Mouse (Mus musculus) induced T-regulatory cell, adult 2 months (primary cell): ENCODE data around the gene Efna5.

Experiments used
- DNase-seq: peaks from one replicate; pipeline ENCODE4 v3.0.0-alpha.2; 2012; ENCODE audit warnings: low read depth

Gene Efna5

GRCm38 (mm10) chr17:62655819-62656355 is 225.2 kb downstream of the Efna5 start:
- DNase-seq: no peak

DNA sequence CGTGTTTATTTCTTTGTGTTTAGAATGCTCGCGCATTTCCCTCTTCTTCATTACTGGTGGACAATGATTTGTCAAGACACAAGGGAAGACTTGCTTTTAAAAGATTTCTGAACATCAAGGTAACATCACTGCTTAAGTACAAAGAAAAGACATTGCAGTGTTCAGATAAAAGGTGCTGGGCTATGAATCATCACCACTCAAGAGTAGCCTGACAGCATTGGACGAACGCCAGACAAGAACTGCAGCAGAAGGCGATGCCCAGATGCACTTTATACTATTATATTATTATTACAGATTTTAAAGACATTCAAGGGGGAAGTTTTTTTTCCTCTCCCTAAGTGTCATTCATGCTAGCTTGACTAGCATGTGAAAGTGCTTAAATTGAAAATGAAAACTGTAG is 228.7 kb downstream of the Efna5 start:
- DNase-seq: no peak

DNA sequence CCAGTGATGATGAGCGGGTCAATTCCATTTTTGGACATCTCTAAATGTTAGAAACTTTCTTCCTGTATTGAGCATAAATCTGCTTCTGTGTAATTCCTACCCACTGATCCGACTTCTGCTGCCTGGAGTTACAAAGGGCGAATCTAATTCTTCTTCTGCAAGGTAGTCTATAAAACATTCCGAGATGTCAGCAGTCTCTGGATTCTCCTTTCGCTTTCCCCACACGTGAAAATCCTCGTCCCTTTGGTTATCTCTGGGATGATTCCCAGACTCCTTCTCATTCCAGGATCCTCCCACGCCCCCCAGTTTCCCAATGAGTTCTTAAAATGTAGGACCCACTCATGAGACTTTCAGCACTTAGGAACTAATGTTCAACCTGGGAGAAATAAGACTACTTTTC is 229.4 kb downstream of the Efna5 start:
- no peak for DNase-seq

GRCm38 (mm10) chr17:62649293-62649950 is 231.7 kb downstream of the Efna5 start:
- no peak for DNase-seq

DNA sequence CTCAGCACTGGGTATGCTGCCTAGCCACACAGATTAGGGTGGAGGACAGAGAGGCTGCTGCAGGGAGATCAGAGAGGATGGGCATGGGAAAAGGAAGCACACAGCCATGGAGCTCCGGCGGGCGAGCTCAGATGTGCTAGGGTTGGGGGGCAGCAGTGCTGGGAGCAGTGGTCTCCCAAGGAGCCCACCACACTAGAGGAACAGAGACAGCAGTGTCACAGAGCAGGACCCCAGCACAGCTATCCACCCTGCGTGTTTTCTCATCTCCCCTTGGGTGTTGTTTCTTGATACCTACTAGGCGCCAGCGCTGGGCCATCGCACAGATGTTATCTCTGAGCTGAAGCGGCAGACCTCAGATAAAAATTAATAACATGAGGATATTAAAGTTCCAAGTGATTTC is 234.3 kb downstream of the Efna5 start:
- DNase-seq: no peak

DNA sequence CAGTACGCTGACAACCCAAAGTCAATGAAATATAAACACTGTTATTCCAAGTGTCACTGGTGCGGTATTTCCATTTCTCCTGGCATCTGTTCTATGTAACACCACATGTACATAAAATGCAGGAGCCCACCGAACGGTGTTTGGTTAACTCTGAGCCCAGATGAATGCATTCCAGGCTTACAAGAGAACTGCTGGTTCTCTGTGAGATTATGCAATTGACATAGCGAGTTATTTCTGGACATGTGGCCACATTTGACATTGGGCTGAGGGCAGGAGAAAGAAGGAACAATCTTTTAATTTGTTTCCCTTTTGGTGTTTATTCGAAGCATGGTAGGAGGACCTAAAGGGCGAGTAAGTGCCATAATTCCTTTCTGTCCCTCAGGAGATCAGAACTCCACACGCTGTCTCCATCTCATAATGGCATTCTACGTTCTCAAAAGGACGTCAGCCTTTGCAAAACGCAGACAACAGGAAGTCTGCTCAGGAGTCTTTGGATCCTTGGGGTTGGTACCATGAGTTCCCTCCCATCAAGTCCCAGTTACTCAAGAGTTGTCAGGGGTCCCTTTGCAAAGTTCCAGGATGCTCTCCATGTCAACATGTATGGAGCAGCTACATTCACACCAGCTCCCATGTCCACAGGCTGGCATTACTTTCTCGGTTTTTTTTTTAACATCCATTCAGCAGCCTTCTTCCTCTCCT is 238.5 kb downstream of the Efna5 start:
- DNase-seq: no peak

GRCm38 (mm10) chr17:62640654-62641053 is 240.5 kb downstream of the Efna5 start:
- no peak for DNase-seq

DNA sequence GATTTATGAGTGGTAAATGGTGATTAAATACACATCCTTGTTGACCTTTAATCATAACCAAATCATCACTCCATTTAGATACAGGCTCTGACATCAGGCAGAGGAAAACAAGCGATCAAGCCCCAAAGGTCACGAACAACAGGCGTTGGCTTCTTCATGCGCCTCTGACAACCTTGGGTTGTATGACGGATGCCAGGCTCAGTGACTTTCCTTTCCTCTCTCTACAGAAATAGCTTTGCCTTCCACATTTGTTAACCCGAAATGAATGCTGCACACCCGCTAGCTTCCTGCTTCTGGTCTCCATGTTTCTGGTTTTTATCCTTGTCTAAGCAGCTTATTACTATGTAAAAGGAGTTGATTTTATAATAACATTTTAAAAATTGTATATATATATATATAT is 244.2 kb downstream of the Efna5 start:
- DNase-seq: no peak

- no peak for DNase-seq
Observed at GRCm38 (mm10) chr17:62634937-62635336, 246.2 kb downstream of the Efna5 start.

- no peak for DNase-seq
Observed at GRCm38 (mm10) chr17:62628474-62628873, 252.6 kb downstream of the Efna5 start.

- DNase-seq: no peak
Observed at GRCm38 (mm10) chr17:62627508-62627907, 253.6 kb downstream of the Efna5 start.

GRCm38 (mm10) chr17:62625646-62626020 is 255.5 kb downstream of the Efna5 start:
- DNase-seq: no peak

- DNase-seq: no peak
Observed at GRCm38 (mm10) chr17:62624804-62625645, 256.1 kb downstream of the Efna5 start.

- DNase-seq: no peak
Observed at GRCm38 (mm10) chr17:62623224-62623623, 257.9 kb downstream of the Efna5 start.

- DNase-seq: no peak
Observed at GRCm38 (mm10) chr17:62622481-62622880, 258.6 kb downstream of the Efna5 start.

DNA sequence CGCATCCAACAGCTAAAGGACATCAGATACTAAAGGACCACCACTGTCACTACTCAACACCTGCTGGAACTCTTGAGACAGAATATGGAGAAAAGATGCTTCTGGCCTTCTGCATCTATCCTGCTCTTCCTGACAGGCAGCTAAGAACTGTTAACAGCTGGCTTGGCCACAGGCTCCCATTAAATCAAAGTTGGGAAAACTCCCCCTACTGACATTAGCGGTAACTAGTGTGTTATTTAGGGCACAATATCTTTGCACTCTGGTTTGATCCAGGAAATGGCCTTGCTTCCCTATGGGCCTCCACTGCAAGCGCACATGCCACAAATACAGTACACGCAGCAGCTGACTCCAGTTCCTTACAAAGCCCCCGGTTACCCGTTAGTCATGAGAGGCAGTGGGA is 266.0 kb downstream of the Efna5 start:
- no peak for DNase-seq

GRCm38 (mm10) chr17:62614708-62615107 is 266.4 kb downstream of the Efna5 start:
- DNase-seq: no peak

DNA sequence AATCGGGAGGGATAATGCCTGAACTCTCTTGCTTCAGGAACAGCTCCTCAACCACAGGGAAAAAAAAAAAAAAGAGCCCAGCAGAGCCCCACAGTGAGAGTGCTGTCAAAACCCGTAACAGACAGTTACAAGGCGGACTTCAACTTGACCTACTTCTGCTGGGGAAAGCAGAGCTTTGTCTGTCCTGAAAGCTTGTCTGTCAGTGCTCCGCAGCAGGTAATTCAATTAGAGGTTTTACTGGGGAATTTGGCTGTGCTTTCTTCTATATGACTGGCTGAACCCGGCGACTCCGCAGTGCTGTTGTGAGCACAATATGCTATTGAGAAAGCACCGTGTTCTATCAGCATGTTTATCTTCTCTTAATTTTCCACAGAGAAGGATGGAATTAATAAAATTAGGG is 266.9 kb downstream of the Efna5 start:
- no peak for DNase-seq

- DNase-seq: no peak
Observed at GRCm38 (mm10) chr17:62613232-62613631, 267.9 kb downstream of the Efna5 start.

DNA sequence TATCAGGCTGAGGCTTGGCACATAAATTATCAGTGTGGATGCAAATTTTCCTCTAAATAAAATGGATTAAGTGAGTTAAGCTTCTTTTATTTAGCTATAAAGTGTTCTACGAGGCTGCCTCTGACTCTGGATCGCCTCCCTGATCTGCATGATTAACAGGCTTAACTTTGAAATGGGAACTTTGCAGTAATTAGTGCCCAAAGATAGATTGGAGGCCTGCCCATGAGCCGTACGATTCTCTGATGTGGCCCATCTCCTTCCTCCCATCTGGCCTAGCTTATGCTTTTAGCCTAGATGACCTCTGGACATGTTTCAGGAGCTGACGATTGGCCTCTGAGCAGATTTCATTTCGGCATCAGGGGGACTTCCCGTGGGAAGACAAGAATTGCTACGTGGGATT is 273.0 kb downstream of the Efna5 start:
- no peak for DNase-seq

GRCm38 (mm10) chr17:62607304-62607914 is 273.7 kb downstream of the Efna5 start:
- DNase-seq: no peak

GRCm38 (mm10) chr17:62606681-62607080 is 274.4 kb downstream of the Efna5 start:
- DNase-seq: no peak
